Mouse (Mus musculus): ENCODE measurements at regions not wholly inside any gene's neighbourhood (a gene's known extent, or its start where the extent isn't known, plus 50 kb on each side); places are given as distances from the start of the nearest gene placed in this dataset.
"Not testable (repeated sequence)": the region's sequence is repeated elsewhere in the genome, so short reads cannot be mapped to it uniquely, and the experiment has no call there.

DNA sequence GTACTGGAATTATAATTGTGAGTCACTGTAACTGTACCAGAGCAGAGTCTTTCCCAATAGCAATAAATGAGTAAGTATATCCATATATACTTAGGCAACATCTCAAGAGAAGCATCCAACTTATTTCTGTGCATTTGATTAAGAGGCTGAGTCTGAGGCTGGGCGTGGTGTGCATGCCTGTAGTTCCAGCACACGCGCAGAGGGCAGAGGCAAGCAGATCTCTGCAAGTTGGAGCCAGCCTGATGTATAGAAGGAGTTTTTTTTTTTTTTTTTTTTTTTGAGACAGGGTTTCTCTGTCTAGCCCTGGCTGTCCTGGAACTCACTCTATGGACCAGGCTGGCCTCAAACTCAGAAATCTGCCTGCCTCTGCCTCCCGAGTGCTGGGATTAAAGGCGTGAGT is 105.1 kb downstream of the Sox2 start:
- TF ChIP-seq GATA1 (IDR thresholded peaks at IDR 0.05; ENCODE audit: borderline replicate concordance, low read length); FLI1 (IDR thresholded peaks at IDR 0.05; ENCODE audit: low read length): not testable (repeated sequence)

Measured in megakaryocyte, embryonic 14.5 days (primary cell).